Mouse (Mus musculus) midbrain, postnatal 0 days (tissue): ENCODE results near the gene Pbx1. TPM values are rescaled to one million over a fixed set of nuclear protein-coding genes. Genes with fewer than 3 reads are reported as not detected.

Experiments
- ATAC-seq: fragments of 200-750 bp; cut with Nextera tagmentation; 2 replicates; pipeline ENCODE4 v1.8.0; 2017; ENCODE audit warnings: moderate number of reproducible peaks, mild to moderate bottlenecking, moderate TSS enrichment, moderate library complexity; ENCODE audit not compliant: low FRiP score
- DNase-seq: peaks from one replicate; pipeline ENCODE4 v3.0.0-alpha.2; 2015; ENCODE audit warnings: low spot score
- H3K27ac ChIP-seq: fragments of 300-500 bp; sonication (generic); 2 replicates; pipeline ENCODE4 v1.5.1; 2014; ENCODE audit warnings: low read depth, mild to moderate bottlenecking, low read length, mixed read lengths
- H3K27me3 ChIP-seq: fragments of 300-500 bp; sonication (generic); 2 replicates; pipeline ENCODE4 v1.6.1; 2014; ENCODE audit warnings: low read length, control low read depth, mixed read lengths; ENCODE audit not compliant: insufficient read depth
- H3K36me3 ChIP-seq: fragments of 300-500 bp; sonication (generic); 2 replicates; pipeline ENCODE4 v1.6.1; 2014; ENCODE audit warnings: low read length, control low read depth, mixed read lengths; ENCODE audit not compliant: insufficient read depth
- H3K4me1 ChIP-seq: fragments of 300-500 bp; sonication (generic); 2 replicates; pipeline ENCODE4 v1.6.1; 2014; ENCODE audit warnings: mild to moderate bottlenecking, control low read depth, antibody characterized with exemption, low read length, mixed read lengths; ENCODE audit not compliant: insufficient read depth
- H3K4me2 ChIP-seq: fragments of 300-500 bp; sonication (generic); 2 replicates; pipeline ENCODE4 v1.6.1; 2014; ENCODE audit warnings: low read depth, mild to moderate bottlenecking, low read length, mixed read lengths; ENCODE audit not compliant: poor library complexity, severe bottlenecking
- H3K4me3 ChIP-seq: fragments of 300-500 bp; sonication (generic); 2 replicates; pipeline ENCODE4 v1.5.1; 2014; ENCODE audit warnings: low read depth, mild to moderate bottlenecking, low read length, moderate library complexity
- H3K9ac ChIP-seq: fragments of 300-500 bp; sonication (generic); replicated peaks from 2 replicates; pipeline ENCODE4 v1.6.1; 2014; ENCODE audit warnings: mild to moderate bottlenecking, low read length, moderate library complexity, mixed read lengths; ENCODE audit not compliant: poor library complexity, severe bottlenecking
- H3K9me3 ChIP-seq: fragments of 300-500 bp; sonication (generic); 2 replicates; pipeline ENCODE4 v1.6.1; 2016; ENCODE audit warnings: low read length, control low read depth
- CTCF ChIP-seq: IDR thresholded peaks from 2 replicates; pipeline ENCODE4 v1.5.1; 2016; ENCODE audit warnings: antibody characterized with exemption, mild to moderate bottlenecking
- WGBS: fragments of 180-500 bp; shearing (Covaris S2); extraction: QIAGEN DNeasy Blood & Tissue Kit; methylation state at CpG from one replicate; pipeline ENCODE4 v1.1.7; 2014; 5-methylcytosine and 5-hydroxymethylcytosine counted together
- polyA plus RNA-seq: library from polyadenylated mRNA; unstranded; fragments of >200 nt; fragmentation: Nextera tagmentation; extraction: Ambion mirVana; gene quantifications from 2 replicates; pipeline ENCODE4 v1.2.1, GENCODE M21; 2015
- total RNA-seq: library from RNA; depleted of rRNA; stranded (reverse); fragments of >200 nt; gene quantifications from 2 replicates; pipeline ENCODE4 v1.2.3, GENCODE M21; 2014

Pbx1 gene
- total and polyA plus RNA-seq, 2 experiments from 2014 or later: 57.6 to 83.4 TPM

DNA sequence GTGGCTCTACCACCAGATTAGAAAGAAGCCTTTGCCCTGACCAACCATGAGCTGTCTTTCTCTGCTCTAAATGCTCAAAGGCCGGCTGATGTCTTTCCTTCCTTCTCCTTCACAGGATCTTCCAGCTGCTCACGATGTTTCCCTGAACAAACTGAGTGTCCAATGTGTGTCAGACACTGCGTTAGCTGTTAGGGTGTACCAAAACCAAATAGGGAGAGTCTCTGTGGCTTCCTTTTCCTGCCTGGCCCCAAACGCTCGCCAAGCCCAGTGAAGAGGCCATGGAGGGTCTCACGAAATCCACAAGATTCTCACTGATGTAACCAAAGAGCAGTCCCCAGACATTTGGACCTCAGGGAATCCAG lies 47.5 kb downstream of the Pbx1 start:
- no peak for ATAC-seq
- no peak overlapping the region for H3K4me2 ChIP-seq
- no peak overlapping the region for H3K4me3 ChIP-seq
- no peaks in the 10 kb centered on the region for H3K27me3 ChIP-seq
- DNase-seq: no peak
- H3K4me1 ChIP-seq: peaks cover 27% of the 10 kb centered on the region
- 0 out of 2 replicates have a peak overlapping the region, but pooled peaks have one; percentile 42 for H3K9ac ChIP-seq
- TF ChIP-seq CTCF: no peak
- H3K27ac ChIP-seq: peak overlapping the region; percentile 55; the same call in 1 of the 2 replicates
- no peaks in the 10 kb centered on the region for H3K9me3 ChIP-seq
- no peaks in the 10 kb centered on the region for H3K36me3 ChIP-seq
- 32% methylated on average over 6 of the region's 6 CpGs for WGBS

DNA sequence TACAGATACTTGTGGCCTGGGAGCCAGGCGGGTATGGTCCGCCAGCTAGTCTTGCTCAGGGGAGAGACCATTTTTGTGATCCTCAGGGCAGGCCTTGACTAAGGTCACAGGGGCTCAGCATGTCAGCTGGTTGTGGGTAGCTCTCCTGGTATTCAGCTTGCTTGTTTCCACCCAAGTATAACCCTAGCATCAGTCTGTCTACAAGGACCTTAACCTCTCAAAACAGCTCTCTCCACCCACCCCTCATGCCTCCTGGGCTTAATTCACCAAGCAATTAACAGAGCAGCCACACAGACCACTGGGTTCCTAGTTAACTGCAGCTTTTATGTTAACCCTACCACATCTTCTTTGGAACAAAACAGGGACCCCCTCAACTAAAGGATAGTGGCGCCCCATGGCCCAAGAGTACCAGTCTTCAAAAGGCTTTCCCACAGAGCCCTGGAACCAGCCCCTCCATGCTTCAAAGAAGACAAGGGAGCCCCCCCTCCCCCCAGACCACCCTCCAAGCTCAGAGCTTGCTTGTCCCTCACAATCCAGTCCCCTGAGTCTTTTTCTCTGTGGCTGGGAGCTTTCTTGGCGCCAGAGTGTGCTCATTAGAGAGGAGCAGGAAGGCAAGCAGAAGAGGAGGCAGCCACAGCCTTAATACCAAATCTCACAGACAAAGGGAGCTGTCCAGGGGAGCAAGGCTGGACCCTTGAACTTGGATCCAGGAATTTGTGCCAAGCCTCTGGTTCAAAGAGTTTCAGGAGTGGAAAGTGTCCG lies 48.1 kb downstream of the Pbx1 start:
- H3K9me3 ChIP-seq: no peaks in the 10 kb centered on the region
- 39% methylated on average over 5 of the region's 5 CpGs for WGBS
- H3K4me3 ChIP-seq: no peak overlapping the region
- H3K4me2 ChIP-seq: no peak overlapping the region
- no peak overlapping the region for H3K9ac ChIP-seq
- peak overlapping the region; percentile 55; the same call in 1 of the 2 replicates for H3K27ac ChIP-seq
- H3K36me3 ChIP-seq: no peaks in the 10 kb centered on the region
- ATAC-seq (peak; percentile 44), DNase-seq (peak; percentile 71)
- H3K4me1 ChIP-seq: peaks cover 28% of the 10 kb centered on the region
- no peaks in the 10 kb centered on the region for H3K27me3 ChIP-seq
- TF ChIP-seq CTCF: no peak

DNA sequence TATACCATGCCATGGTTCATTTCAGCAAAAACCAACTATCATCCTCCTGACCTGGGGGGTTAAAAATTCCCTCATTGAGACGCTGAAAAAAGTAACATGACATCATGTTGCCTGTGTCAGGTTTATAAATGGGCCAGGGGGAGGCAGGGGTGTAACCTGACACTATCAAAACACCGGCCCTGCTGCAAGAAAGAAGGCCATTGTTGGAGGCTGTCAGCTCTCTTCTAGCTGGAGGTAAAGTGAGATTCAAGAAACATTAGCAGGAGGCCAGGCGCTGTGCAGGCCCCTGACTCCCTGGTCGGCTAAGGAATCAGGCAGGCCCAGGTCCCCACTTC lies 49.3 kb downstream of the Pbx1 start:
- WGBS: 13% methylated on average over 4 of the region's 4 CpGs
- ATAC-seq: no peak
- H3K4me3 ChIP-seq: no peak overlapping the region

DNA sequence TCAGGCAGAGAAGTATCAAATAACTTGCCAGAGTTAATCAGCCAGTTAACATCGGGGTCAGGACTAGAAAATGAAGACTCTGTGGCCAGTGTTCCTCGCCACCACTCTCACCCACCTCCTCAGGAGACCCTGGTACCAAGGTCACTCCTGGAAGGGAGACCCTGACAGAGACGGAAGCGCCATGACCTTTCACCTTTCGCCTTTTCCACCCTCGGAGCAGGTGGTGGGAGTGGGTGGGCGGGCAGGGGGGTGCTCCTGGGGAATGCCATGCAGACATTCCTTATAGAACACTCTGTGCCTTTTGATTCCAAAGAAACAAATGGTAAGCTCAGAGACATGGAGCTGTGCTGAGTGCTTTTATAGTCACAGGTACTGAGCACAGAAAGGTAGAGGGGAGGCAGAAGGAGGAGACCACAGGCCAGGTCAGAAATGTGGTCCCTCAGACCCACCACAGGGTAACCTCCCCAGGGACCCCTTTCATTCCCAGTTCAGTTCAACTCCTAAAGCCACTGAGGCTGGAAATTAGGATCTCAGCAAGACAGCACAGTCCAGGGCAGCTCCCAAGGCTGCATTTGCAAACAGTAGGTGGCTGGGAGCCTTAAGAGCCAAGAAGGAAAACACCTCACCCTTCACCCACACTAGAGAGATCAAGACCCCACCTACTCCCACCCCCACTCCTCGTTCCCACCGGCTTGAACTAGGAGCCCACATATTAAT lies 49.8 kb downstream of the Pbx1 start:
- TF ChIP-seq CTCF: no peak
- no peak overlapping the region; the same call in 1 of the 2 replicates for H3K9ac ChIP-seq
- H3K9me3 ChIP-seq: no peaks in the 10 kb centered on the region
- no peak overlapping the region for H3K4me2 ChIP-seq
- ATAC-seq (no peak), DNase-seq (no peak)
- no peaks in the 10 kb centered on the region for H3K27me3 ChIP-seq
- H3K4me3 ChIP-seq: no peak overlapping the region
- no peak overlapping the region for H3K27ac ChIP-seq
- 43% methylated on average over 9 of the region's 9 CpGs for WGBS
- no peaks in the 10 kb centered on the region for H3K36me3 ChIP-seq
- H3K4me1 ChIP-seq: peaks cover 29% of the 10 kb centered on the region

More for the DNA sequence above, 49.3 kb downstream of the Pbx1 start:
- H3K9me3 ChIP-seq: no peaks in the 10 kb centered on the region
- no peak for TF ChIP-seq CTCF
- no peak overlapping the region for H3K9ac ChIP-seq
- H3K36me3 ChIP-seq: no peaks in the 10 kb centered on the region
- H3K27me3 ChIP-seq: no peaks in the 10 kb centered on the region
- no peak overlapping the region for H3K27ac ChIP-seq
- H3K4me2 ChIP-seq: no peak overlapping the region
- H3K4me1 ChIP-seq: peaks cover 29% of the 10 kb centered on the region
- DNase-seq: no peak

DNA sequence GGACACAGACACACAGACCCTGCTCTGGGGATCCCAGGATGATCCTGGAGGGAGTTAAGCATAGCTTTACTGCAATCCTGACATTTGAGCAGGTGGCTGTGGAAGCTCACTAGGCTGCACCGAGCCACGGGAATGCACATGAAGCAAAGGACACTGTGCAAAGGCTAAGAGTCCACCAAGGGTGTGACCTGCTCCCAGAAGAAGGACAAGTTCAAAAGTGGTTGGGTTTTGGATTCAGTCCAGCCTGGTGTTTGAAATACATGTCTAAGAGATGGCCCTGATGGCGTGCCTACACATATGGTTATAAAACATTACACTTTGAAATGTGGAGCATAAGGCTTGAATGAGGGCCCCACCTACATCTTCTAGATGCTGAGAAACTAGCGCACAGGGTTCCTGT lies 50.6 kb downstream of the Pbx1 start:
- Histone ChIP-seq H3K36me3 (no peaks in the 10 kb centered on the region), H3K27ac (no peak overlapping the region), H3K9me3 (no peaks in the 10 kb centered on the region), H3K27me3 (no peaks in the 10 kb centered on the region), H3K4me3 (no peak overlapping the region), H3K4me2 (no peak overlapping the region), H3K9ac (no peak overlapping the region), H3K4me1 (peaks cover 29% of the 10 kb centered on the region)
- TF ChIP-seq CTCF: no peak
- 74% methylated on average over 4 of the region's 4 CpGs for WGBS
- DNase-seq: no peak
- no peak for ATAC-seq

DNA sequence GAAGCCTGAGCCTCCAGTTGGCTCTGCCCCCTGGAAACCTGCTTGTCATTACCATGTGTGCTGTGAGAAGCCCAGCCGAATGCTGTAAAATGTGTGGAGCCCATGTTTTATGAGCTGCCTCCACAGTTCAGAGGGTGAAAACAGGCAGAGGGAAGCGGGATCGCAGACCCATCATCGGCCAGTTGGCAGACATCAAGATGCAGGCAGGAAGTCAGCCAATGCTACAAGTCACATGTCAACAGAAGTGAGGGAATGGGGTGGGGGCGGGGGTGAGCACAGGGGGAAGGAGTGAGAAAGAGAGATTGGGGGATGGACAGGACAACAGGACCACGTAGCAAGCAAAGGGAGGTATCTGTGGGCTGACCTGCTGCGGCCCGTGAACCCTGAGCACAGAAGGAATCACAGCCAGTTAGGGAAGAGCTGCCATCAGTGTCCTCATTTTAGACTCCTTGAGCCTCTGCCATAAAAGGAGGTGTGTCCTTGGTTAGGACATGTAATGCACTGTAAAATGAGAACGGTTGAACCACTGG lies 51.8 kb downstream of the Pbx1 start:
- 68% methylated on average over 9 of the region's 9 CpGs for WGBS
- DNase-seq: peak; percentile 36
- H3K4me1 ChIP-seq: peaks cover 28% of the 10 kb centered on the region

More for the DNA sequence above, 51.8 kb downstream of the Pbx1 start:
- H3K9me3 ChIP-seq: no peaks in the 10 kb centered on the region
- no peaks in the 10 kb centered on the region for H3K27me3 ChIP-seq
- H3K4me3 ChIP-seq: no peak overlapping the region
- ATAC-seq: no peak
- no peak overlapping the region for H3K9ac ChIP-seq
- TF ChIP-seq CTCF: no peak
- no peak overlapping the region for H3K4me2 ChIP-seq
- no peak overlapping the region for H3K27ac ChIP-seq
- H3K36me3 ChIP-seq: no peaks in the 10 kb centered on the region
